Mouse (Mus musculus) midbrain, postnatal 0 days (tissue): ENCODE data around the gene Orm3. TPM values are rescaled to one million over a fixed set of nuclear protein-coding genes. Genes with fewer than 3 reads are reported as not detected.

Source experiments
- ATAC-seq: fragments of 200-750 bp; cut with Nextera tagmentation; 2 replicates; pipeline ENCODE4 v1.8.0; 2017; ENCODE audit warnings: moderate number of reproducible peaks, mild to moderate bottlenecking, moderate TSS enrichment, moderate library complexity; ENCODE audit not compliant: low FRiP score
- DNase-seq: peaks from one replicate; pipeline ENCODE4 v3.0.0-alpha.2; 2015; ENCODE audit warnings: low spot score
- H3K27ac ChIP-seq: fragments of 300-500 bp; sonication (generic); 2 replicates; pipeline ENCODE4 v1.5.1; 2014; ENCODE audit warnings: low read depth, mild to moderate bottlenecking, low read length, mixed read lengths
- H3K27me3 ChIP-seq: fragments of 300-500 bp; sonication (generic); 2 replicates; pipeline ENCODE4 v1.6.1; 2014; ENCODE audit warnings: low read length, control low read depth, mixed read lengths; ENCODE audit not compliant: insufficient read depth
- H3K36me3 ChIP-seq: fragments of 300-500 bp; sonication (generic); 2 replicates; pipeline ENCODE4 v1.6.1; 2014; ENCODE audit warnings: low read length, control low read depth, mixed read lengths; ENCODE audit not compliant: insufficient read depth
- H3K4me1 ChIP-seq: fragments of 300-500 bp; sonication (generic); 2 replicates; pipeline ENCODE4 v1.6.1; 2014; ENCODE audit warnings: mild to moderate bottlenecking, control low read depth, antibody characterized with exemption, low read length, mixed read lengths; ENCODE audit not compliant: insufficient read depth
- H3K4me2 ChIP-seq: fragments of 300-500 bp; sonication (generic); 2 replicates; pipeline ENCODE4 v1.6.1; 2014; ENCODE audit warnings: low read depth, mild to moderate bottlenecking, low read length, mixed read lengths; ENCODE audit not compliant: poor library complexity, severe bottlenecking
- H3K4me3 ChIP-seq: fragments of 300-500 bp; sonication (generic); 2 replicates; pipeline ENCODE4 v1.5.1; 2014; ENCODE audit warnings: low read depth, mild to moderate bottlenecking, low read length, moderate library complexity
- H3K9ac ChIP-seq: fragments of 300-500 bp; sonication (generic); replicated peaks from 2 replicates; pipeline ENCODE4 v1.6.1; 2014; ENCODE audit warnings: mild to moderate bottlenecking, low read length, moderate library complexity, mixed read lengths; ENCODE audit not compliant: poor library complexity, severe bottlenecking
- H3K9me3 ChIP-seq: fragments of 300-500 bp; sonication (generic); 2 replicates; pipeline ENCODE4 v1.6.1; 2016; ENCODE audit warnings: low read length, control low read depth
- CTCF ChIP-seq: IDR thresholded peaks from 2 replicates; pipeline ENCODE4 v1.5.1; 2016; ENCODE audit warnings: antibody characterized with exemption, mild to moderate bottlenecking
- WGBS: fragments of 180-500 bp; shearing (Covaris S2); extraction: QIAGEN DNeasy Blood & Tissue Kit; methylation state at CpG from one replicate; pipeline ENCODE4 v1.1.7; 2014; 5-methylcytosine and 5-hydroxymethylcytosine counted together
- polyA plus RNA-seq: library from polyadenylated mRNA; unstranded; fragments of >200 nt; fragmentation: Nextera tagmentation; extraction: Ambion mirVana; gene quantifications from 2 replicates; pipeline ENCODE4 v1.2.1, GENCODE M21; 2015
- total RNA-seq: library from RNA; depleted of rRNA; stranded (reverse); fragments of >200 nt; gene quantifications from 2 replicates; pipeline ENCODE4 v1.2.3, GENCODE M21; 2014

Orm3 gene
- total and polyA plus RNA-seq, 2 experiments from 2014 or later = not detected

DNA sequence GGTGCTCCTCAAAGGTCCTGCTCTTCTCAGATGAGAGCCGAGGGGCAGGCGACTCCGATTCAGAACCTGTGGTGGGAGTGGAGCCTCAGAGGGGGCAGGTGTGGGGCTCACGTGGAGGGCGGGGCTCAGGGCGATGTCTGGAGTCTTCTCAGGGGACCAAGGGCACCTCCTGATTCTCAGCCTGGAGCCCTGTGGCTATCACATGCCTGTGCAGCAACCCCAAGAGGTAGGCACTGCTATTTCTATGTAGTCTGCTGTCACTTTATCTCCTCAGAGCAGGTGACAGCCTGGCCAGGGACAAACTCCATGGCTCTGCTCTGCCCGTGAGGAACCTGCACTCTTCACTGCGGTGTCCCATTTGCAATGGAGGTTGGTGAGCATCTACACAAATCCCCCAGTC lies 17.4 kb downstream of the Orm3 start:
- Histone ChIP-seq H3K4me3 (no peak overlapping the region), H3K27me3 (no peaks in the 10 kb centered on the region), H3K4me2 (no peak overlapping the region), H3K36me3 (no peaks in the 10 kb centered on the region), H3K4me1 (no peaks in the 10 kb centered on the region), H3K27ac (no peak overlapping the region), H3K9ac (no peak overlapping the region), H3K9me3 (no peaks in the 10 kb centered on the region)
- DNase-seq = no peak
- no peak for TF ChIP-seq CTCF
- no peak for ATAC-seq
- WGBS = over 99% methylated on average over 8 of the region's 8 CpGs

- ATAC-seq = no peak
- Histone ChIP-seq H3K4me2 (no peak overlapping the region), H3K36me3 (no peaks in the 10 kb centered on the region; the same call in 1 of the 2 replicates), H3K9ac (no peak overlapping the region), H3K4me3 (no peak overlapping the region), H3K27me3 (no peaks in the 10 kb centered on the region), H3K27ac (no peak overlapping the region), H3K4me1 (no peaks in the 10 kb centered on the region), H3K9me3 (no peaks in the 10 kb centered on the region)
- WGBS = 92% methylated on average over 12 of the region's 12 CpGs
- TF ChIP-seq CTCF = no peak
- DNase-seq = no peak
Measured at GRCm38 (mm10) chr4:63374331-63374730, 18.4 kb downstream of the Orm3 start.

DNA sequence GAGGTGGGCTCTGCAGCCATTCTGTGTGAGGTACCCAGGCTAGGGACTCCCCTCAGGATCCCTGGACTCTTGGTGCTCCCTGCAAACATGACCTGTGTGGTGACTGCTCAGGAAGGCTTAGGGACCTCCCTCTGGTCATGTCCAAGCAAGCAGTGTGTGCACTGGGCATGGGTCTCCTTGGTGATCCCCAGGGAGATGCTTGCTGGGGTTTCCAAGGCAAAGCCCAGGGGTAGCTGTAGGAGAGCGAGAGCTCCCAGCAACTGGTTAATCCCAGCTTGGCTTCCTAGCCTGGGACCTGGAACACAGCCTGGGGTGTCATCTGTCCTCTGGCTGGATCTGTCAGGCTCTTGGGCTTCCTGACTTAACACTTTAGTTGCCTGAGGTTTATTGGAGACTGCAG lies 19.4 kb downstream of the Orm3 start:
- Histone ChIP-seq H3K4me1 (no peaks in the 10 kb centered on the region), H3K27ac (no peak overlapping the region), H3K9me3 (no peaks in the 10 kb centered on the region), H3K4me3 (no peak overlapping the region), H3K36me3 (peaks cover 8% of the 10 kb centered on the region; the same call in 1 of the 2 replicates), H3K27me3 (no peaks in the 10 kb centered on the region), H3K9ac (no peak overlapping the region), H3K4me2 (no peak overlapping the region)
- no peak for TF ChIP-seq CTCF
- ATAC-seq (peak; percentile 44; the same call in 1 of the 2 replicates), DNase-seq (peak; percentile 67)
- 71% methylated on average over 1 of the region's 1 CpGs for WGBS

DNA sequence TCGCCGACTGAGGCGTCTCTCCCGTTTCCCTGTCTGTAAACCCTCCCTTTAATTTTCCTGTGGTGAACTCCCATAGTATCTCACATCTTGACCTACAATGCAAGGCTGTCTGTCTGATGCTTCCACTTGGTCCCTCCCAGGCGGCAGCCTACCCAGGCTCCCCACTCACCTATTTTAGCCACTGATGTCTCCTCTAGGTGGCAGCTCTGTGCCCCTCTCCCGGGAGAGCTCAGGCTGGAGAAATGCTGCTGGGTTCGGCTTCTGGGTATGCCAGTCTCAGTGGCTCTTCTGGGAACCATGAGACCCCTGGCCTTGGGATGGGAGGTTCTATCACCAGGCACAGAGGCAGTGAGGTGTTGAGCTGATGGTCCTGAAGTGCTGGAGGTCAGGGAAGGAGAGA lies 21.5 kb downstream of the Orm3 start:
- no peaks in the 10 kb centered on the region for H3K4me1 ChIP-seq
- ATAC-seq (no peak), DNase-seq (no peak)
- no peak overlapping the region for H3K9ac ChIP-seq
- WGBS = 68% methylated on average over 7 of the region's 7 CpGs
- no peak overlapping the region for H3K4me2 ChIP-seq
- H3K9me3 ChIP-seq = no peaks in the 10 kb centered on the region
- TF ChIP-seq CTCF = peak; percentile 50; the same call in 1 of the 2 replicates
- no peaks in the 10 kb centered on the region for H3K27me3 ChIP-seq
- no peak overlapping the region for H3K27ac ChIP-seq
- H3K4me3 ChIP-seq = no peak overlapping the region
- H3K36me3 ChIP-seq = peaks cover 9% of the 10 kb centered on the region; the same call in 1 of the 2 replicates

DNA sequence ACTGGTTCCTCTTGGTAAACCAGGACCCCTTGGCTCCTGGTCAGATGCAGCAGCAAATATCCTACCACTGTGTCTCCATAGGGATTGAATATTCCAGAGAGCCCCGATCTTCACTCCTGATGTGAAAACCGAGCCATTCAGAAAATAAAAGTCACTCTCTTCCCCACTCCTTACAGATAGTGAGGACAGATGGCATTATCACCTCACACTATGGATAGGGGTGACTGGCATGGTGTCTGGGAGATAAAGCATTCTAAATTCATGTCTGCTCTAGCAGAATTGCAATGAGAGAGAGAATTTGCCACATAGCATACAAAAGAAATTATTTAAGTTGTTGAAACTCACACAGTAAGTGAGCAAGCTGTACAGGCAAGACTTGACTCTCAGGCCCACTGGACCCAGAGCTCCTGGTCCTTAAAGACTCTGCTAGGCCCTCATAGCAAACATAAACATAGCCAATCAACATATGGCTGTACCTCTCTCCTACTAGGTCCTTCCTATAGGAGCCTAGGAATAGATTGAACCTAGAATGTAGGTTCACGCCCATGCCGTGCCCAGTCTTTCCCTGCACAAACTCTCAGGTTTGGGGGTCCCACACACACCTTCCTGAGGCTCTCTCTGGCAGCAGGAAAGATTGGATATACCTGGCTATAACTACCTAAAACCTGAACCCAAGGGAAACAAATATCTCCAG lies 26.9 kb downstream of the Orm3 start:
- no peak for DNase-seq
- no peak for TF ChIP-seq CTCF
- Histone ChIP-seq H3K9me3 (no peaks in the 10 kb centered on the region), H3K4me3 (no peak overlapping the region), H3K27ac (no peak overlapping the region), H3K4me1 (no peaks in the 10 kb centered on the region), H3K9ac (no peak overlapping the region), H3K27me3 (no peaks in the 10 kb centered on the region), H3K4me2 (no peak overlapping the region), H3K36me3 (peaks cover 9% of the 10 kb centered on the region)
- no peak for ATAC-seq
- 96% methylated on average over 4 of the region's 4 CpGs for WGBS

DNA sequence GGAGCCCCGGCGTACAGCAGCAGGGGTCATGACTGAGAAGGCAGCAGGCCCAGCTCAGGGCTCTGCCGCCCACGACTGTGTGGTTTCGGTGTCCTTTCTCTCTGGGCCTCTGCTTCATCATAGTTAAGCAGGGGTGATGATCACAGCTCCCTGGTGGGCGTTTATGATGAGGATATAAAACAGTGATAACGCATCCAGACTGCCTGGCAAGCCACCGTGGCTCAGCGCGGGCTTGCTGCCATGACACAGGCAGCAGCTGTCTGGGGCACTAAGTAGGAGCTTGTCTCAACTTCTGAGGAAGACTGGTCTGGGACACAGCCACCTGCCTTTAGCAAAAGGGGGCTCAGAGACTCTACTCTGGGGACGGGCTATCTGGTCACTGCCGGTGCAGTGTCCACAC lies 27.5 kb downstream of the Orm3 start:
- DNase-seq (no peak), ATAC-seq (no peak)
- Histone ChIP-seq H3K9me3 (no peaks in the 10 kb centered on the region), H3K36me3 (peaks cover 9% of the 10 kb centered on the region), H3K4me3 (no peak overlapping the region), H3K4me2 (no peak overlapping the region), H3K27me3 (no peaks in the 10 kb centered on the region), H3K4me1 (no peaks in the 10 kb centered on the region), H3K9ac (no peak overlapping the region), H3K27ac (no peak overlapping the region)
- no peak for TF ChIP-seq CTCF
- 81% methylated on average over 12 of the region's 12 CpGs for WGBS
